Mouse (Mus musculus) granulocyte monocyte progenitor cell, adult 5-6 weeks (primary cell): ENCODE data around the gene Rpl22. TPM values are rescaled to one million over a fixed set of nuclear protein-coding genes. Genes with fewer than 3 reads are reported as not detected.

Experiments used
- ATAC-seq: replicated peaks from 2 replicates; pipeline ENCODE4 v1.8.0; 2016; ENCODE audit warnings: mild to moderate bottlenecking, moderate TSS enrichment, inconsistent platforms; ENCODE audit not compliant: poor library complexity, severe bottlenecking
- total RNA-seq, 2 experiments: library from RNA; stranded (forward) in 1 of 2; stranded (reverse) in 1 of 2; fragments of 200-712, 200-1000 nt in 1 of 2; fragments of >200 nt in 1 of 2; fragmentation: Nextera tagmentation in 1 of 2; gene quantifications; 2 replicates each; pipeline ENCODE4 v1.2.3; 2014 to 2017

The Rpl22 gene
- total RNA-seq (2014; fragmentation: Nextera tagmentation) (1,942 and 1,984 TPM in 2 replicates), total RNA-seq (2017) (2,435 and 2,975 TPM in 2 replicates)

- ATAC-seq, result peak; percentile 94
Observed at GRCm38 (mm10) chr4:152325574-152326411, at the start of gene Rpl22. Gene Rpl22, plus strand, starts transcription at chr4:152325742.

- ATAC-seq, result peak; percentile 29; the same call in 1 of the 2 replicates
Observed at GRCm38 (mm10) chr4:152276389-152277347, 48.9 kb upstream of the Rpl22 start.

- no peak for ATAC-seq
Observed at GRCm38 (mm10) chr4:152277916-152278315, 47.6 kb upstream of the Rpl22 start.

GRCm38 (mm10) chr4:152278986-152279385 lies 46.6 kb upstream of the Rpl22 start:
- no peak for ATAC-seq

DNA sequence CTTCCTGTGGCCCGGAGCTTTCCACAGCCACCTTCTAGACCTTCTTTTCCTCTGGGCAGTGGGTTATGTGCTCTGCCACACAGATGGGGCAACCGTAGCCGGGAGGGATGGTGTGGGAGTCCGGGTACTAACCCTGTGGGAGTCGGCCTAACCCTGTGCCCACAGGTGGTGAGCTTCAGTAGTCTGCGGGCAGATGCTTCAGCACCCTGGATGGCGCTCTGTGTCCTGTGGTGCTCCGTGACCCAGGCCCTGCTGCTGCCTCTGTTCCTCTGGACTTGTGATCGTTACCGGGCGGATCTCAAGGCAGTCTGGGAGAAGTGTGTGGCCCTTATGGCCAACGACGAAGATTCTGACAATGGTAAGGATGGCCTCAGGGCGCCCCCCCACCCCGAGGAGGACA lies 43.9 kb upstream of the Rpl22 start:
- ATAC-seq, result 0 out of 2 replicates have a peak, but pooled peaks have one; percentile 6

DNA sequence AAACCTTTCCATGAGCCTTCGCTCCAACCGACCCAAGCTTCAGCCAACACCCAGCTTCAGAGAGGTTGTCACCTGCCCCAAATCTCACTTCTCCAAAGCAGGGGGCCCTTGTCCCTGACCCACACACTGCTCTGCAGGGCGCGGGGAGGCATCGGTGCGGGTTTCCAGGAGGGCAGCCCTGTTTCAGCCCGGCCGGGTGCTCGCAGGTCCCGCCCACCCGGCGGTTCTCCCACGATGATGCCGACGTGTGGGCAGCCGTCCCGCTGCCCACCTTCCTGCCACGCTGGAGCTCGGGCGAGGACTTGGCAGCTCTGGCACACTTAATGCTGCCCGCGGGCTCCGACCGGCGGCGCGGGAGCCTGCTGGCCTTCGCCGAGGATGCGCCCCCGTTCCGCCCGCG lies 42.8 kb upstream of the Rpl22 start:
- ATAC-seq, result no peak

DNA sequence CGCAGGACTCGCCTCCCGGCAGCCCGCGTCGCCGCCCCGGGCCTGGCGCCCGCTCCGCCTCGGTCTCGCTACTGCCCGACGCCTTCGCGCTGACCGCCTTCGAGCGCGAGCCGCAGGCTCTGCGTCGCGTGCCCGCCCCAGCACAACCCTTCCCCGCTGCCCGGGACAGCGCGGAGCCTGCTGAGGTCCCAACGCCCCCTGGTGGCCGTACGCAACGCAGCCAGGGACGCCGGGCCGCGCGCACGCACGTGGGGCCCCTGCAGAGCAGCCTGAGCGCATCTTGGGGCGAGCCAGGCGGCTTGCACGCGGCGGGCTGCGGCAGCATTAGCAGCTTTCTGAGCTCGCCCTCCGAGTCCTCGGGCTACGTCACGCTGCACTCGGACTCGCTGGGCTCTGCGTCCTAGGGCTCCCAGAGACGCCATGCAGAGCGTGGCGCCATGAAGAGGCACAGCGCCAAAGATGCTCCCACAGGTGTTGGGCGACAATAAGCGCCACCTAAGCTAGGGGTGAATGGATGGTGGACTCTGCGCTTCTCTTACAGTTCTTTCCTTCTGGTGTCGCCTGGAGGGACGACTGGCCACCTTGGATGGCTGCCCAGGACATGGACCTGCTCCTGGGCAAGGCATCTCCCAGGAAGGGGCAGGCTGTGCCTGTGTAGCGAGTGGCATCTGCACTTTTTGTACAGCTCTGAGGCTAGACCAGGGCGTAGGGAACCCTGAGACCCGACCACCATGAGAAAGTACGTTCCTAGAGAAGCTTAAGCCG lies 42.2 kb upstream of the Rpl22 start:
- ATAC-seq, result peak; percentile 76

DNA sequence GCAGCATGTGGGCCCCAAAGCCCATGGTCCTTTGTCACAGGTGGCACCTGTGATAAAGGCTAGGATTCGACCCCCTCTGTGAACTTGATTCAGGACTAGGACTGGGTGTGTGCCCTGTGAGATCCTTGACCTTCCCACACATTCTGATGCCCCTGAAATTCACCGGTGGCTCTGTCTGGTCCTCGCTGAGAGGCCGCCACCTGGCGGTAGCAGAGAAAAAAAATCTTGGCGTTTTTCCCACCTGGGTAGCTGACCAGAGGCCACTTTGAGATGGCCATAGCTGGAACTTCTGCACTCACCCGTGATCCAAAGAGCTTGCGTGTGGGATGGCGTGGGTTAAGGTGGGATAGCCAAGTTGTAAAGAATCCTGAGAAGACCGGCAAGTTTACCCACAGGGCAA lies 40.0 kb upstream of the Rpl22 start:
- ATAC-seq, result no peak

- no peak for ATAC-seq
Observed at GRCm38 (mm10) chr4:152286183-152286582, 39.4 kb upstream of the Rpl22 start.

DNA sequence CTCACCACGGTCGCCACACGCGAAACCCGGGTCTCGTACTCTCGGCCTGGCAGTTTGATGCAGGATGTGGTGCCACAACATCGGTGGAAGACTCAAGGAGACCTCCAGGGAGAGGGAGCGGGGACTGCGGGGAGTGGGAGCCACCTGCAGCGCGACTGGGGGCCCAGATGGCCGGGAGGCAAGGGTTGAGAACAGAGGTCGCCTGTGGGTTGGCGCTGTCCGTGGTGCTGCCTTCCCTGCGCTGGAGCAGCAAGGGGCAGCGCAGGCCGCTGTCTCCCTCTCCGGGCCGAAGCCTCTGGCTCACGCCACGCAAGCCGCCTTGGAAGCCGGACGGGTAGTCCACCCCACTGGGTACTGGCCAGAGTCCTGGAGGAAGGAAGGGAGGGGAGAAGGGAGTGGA lies 38.7 kb upstream of the Rpl22 start:
- peak; percentile 67 for ATAC-seq

DNA sequence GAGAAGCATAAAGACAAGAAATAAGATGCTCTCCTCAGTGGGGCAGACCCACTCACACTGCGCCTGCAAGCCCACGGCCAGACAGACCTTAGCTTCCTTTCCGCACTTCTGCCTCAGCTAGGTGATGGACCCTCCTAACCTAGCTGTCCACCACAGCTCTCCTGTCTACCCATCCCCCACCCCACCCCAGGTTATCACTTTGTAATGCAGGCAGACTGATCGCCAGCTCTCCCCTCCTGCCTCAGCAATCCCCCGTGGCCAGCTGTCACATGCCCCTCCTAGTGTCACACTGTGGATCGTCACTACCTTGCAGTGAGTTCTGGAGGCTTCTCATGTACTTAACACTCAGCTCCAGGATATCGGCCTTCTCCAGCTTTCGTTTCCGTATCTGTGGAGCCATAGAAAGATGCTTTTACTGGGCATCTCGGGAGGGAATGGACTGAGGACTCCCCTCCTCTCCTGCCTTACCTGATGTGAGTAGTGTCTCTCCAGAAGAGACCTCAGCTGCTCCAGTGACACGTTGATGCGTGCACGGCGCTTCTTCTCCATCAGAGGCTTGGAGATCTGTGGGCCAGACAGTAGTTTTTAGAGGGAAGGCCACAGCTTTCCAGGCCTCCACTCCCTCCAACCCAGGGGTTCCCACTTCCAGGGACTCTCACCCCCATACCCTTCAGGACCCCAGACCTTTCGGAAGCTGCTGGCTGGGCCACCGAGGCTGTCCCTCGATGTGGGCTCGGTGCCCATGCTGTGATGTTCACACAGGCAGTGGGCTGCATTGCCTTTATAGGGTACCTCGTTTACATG lies 38.0 kb upstream of the Rpl22 start:
- ATAC-seq, result no peak

DNA sequence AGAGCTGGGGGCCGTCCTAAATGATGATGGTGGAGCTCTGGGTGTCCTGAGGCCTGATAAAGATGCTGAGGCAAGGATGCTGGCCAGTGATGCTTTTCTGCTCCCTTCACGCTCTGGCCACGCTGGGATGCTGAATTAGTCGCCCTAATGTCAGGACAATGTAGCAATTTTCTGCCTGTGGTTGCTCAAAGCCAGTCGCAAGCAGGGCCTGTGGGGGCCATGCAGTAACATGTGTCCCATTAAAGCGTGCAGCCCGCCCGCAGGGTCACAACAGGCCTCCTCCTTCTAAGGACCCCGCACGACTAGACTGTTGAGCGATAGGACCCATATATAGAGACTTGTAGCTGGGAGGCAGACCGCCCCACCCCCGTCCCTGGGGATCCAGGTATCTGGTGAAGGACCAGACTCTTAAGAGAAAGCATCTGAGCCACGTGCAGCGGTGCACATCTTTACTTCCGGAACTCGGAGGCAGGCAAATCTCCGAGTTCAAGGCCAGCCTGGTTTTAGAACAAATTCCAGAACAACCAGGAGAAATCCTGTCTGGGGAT lies 37.1 kb upstream of the Rpl22 start:
- ATAC-seq, result no peak

DNA sequence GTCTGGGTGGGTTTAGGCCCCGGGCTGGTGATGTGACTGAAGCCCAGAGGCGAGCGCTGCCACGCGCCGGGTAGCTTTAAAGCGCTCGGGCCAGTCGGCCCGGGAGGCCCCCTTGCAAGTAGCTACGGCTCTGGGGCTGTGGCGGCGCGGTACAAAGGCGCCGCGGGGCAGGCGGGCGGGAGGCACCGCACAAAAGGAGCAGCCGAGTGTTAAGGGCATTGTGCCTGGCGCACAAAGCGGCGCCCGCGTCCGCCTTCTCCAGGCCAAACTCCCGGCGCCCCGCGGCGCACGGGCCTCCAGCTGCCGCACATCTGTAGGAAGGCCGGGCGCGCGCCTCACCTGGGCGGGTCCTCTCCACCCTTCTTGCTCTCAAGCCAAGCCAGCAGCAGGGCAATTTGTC lies 35.2 kb upstream of the Rpl22 start:
- no peak; the same call in 1 of the 2 replicates for ATAC-seq

GRCm38 (mm10) chr4:152290991-152291390 lies 34.6 kb upstream of the Rpl22 start:
- no peak for ATAC-seq

GRCm38 (mm10) chr4:152291562-152291961 lies 34.0 kb upstream of the Rpl22 start, which contains the start of gene Hes3:
Gene Hes3, minus strand, starts transcription at chr4:152291662.
- no peak for ATAC-seq

- no peak for ATAC-seq
Observed at GRCm38 (mm10) chr4:152292102-152292765, 33.3 kb upstream of the Rpl22 start.

GRCm38 (mm10) chr4:152294188-152294929 lies 31.2 kb upstream of the Rpl22 start:
- no peak for ATAC-seq

- peak; percentile 17 for ATAC-seq
Observed at GRCm38 (mm10) chr4:152295916-152296315, 29.6 kb upstream of the Rpl22 start.
